Mouse (Mus musculus): ENCODE results near the gene Smpd4. TPM values are rescaled to one million over a fixed set of nuclear protein-coding genes. Genes with fewer than 3 reads are reported as not detected.
A peak's percentile ranks its signal among the peaks of the same experiment; 100 is the strongest.

Smpd4 gene
- total and polyA plus RNA-seq, 3 experiments = 51.0 to 609 (median 94.3) TPM

- TF ChIP-seq USF2 (IDR thresholded peaks at IDR 0.05; ENCODE audit: borderline replicate concordance in 1 of 2, insufficient read depth in 1 of 2, low read depth in 1 of 2, low read length in 2 of 2) (no peak), E2F4 (IDR thresholded peaks at IDR 0.05; ENCODE audit: borderline replicate concordance, low read depth, low read length) (no peak), TAL1 (IDR thresholded peaks at IDR 0.05; ENCODE audit: low read length) (no peak), ETS1 (IDR thresholded peaks at IDR 0.05; ENCODE audit: low read depth, low read length) (no peak), RCOR1 (IDR thresholded peaks at IDR 0.05; ENCODE audit: low read depth, low read length) (no peak), CTCF (IDR thresholded peaks at IDR 0.05 in 2 of 3, conservative IDR thresholded peaks at IDR 0.05 in 1 of 3; ENCODE audit: control insufficient read depth in 1 of 3, insufficient read depth in 1 of 3, low read depth in 2 of 3, low read length in 3 of 3, poor library complexity in 1 of 3, severe bottlenecking in 1 of 3) (peak; percentile 15 to 29 (median 24); a peak in 4 of 6 replicates), MAZ (IDR thresholded peaks at IDR 0.05; ENCODE audit: low read depth, low read length) (no peak)
- no peak for DNase-seq (ENCODE audit: low read depth, low spot score)
- peaks cover 13 to 15% of the 10 kb centered on the region in 2 experiments for H3K36me3 ChIP-seq (ENCODE audit: control insufficient read depth in 1 of 2, insufficient read depth in 2 of 2, low read length in 2 of 2)
- no peaks in the 10 kb centered on the region for H3K79me2 ChIP-seq (ENCODE audit: control insufficient read depth, insufficient read depth, low read length, poor library complexity)
- no peaks in the 10 kb centered on the region for H3K9me3 ChIP-seq (replicated peaks; ENCODE audit: insufficient read depth, low read length)
- H3K27ac ChIP-seq (ENCODE audit: control insufficient read depth, low read depth, low read length) = peak overlapping the region; percentile 51
- no peak overlapping the region for H3K9ac ChIP-seq (ENCODE audit: control insufficient read depth, low read depth, low read length, poor library complexity, severe bottlenecking)
- H3K4me3 ChIP-seq (ENCODE audit: control insufficient read depth in 1 of 2, insufficient read depth in 1 of 2, low read depth in 2 of 2, low read length in 2 of 2) = no peak overlapping the region
- no peaks in the 10 kb centered on the region for H3K27me3 ChIP-seq (ENCODE audit: control insufficient read depth in 1 of 2, insufficient read depth in 2 of 2, low read length in 2 of 2)
- peaks cover 7 to 17% of the 10 kb centered on the region in 2 experiments for H3K4me1 ChIP-seq (ENCODE audit: control insufficient read depth in 1 of 2, insufficient read depth in 2 of 2, low read length in 2 of 2)
These were observed 18.5 kb downstream of the Smpd4 start for GRCm38 (mm10) chr16:17637610-17638009.

- Histone ChIP-seq H3K9ac (ENCODE audit: control insufficient read depth, low read depth, low read length, poor library complexity, severe bottlenecking) (no peak overlapping the region), H3K4me3 (ENCODE audit: control insufficient read depth in 1 of 2, insufficient read depth in 1 of 2, low read depth in 2 of 2, low read length in 2 of 2) (no peak overlapping the region), H3K9me3 (replicated peaks; ENCODE audit: insufficient read depth, low read length) (no peaks in the 10 kb centered on the region), H3K4me1 (ENCODE audit: control insufficient read depth in 1 of 2, insufficient read depth in 2 of 2, low read length in 2 of 2) (peaks cover 7 to 17% of the 10 kb centered on the region in 2 experiments), H3K79me2 (ENCODE audit: control insufficient read depth, insufficient read depth, low read length, poor library complexity) (no peaks in the 10 kb centered on the region), H3K27me3 (ENCODE audit: control insufficient read depth in 1 of 2, insufficient read depth in 2 of 2, low read length in 2 of 2) (no peaks in the 10 kb centered on the region), H3K36me3 (ENCODE audit: control insufficient read depth in 1 of 2, insufficient read depth in 2 of 2, low read length in 2 of 2) (peaks cover 13 to 15% of the 10 kb centered on the region in 2 experiments), H3K27ac (ENCODE audit: control insufficient read depth, low read depth, low read length) (peak overlapping the region; percentile 51)
- DNase-seq (ENCODE audit: low read depth, low spot score) = peak; percentile 88
- TF ChIP-seq HCFC1 (IDR thresholded peaks at IDR 0.05; ENCODE audit: low read depth, low read length) (no peak), RAD21 (IDR thresholded peaks at IDR 0.05; ENCODE audit: low read depth, low read length) (no peak), USF1 (IDR thresholded peaks at IDR 0.05; ENCODE audit: low read depth, low read length) (peak; percentile 63), SIN3A (IDR thresholded peaks at IDR 0.05; ENCODE audit: low read length) (peak; percentile 77), NRF1 (IDR thresholded peaks at IDR 0.05; ENCODE audit: insufficient read depth, low read depth, low read length, poor library complexity, severe bottlenecking) (no peak), USF2 (IDR thresholded peaks at IDR 0.05; ENCODE audit: borderline replicate concordance in 1 of 2, insufficient read depth in 1 of 2, low read depth in 1 of 2, low read length in 2 of 2) (no peak), EP300 (IDR thresholded peaks at IDR 0.05; ENCODE audit: low read depth in 1 of 2, low read length in 2 of 2) (peak; percentile 69 to 86; a peak in 3 of 4 replicates), ETS1 (IDR thresholded peaks at IDR 0.05; ENCODE audit: low read depth, low read length) (peak; percentile 80), KAT2A (conservative IDR thresholded peaks at IDR 0.05; ENCODE audit: low read depth, low read length) (no peak), ELF1 (IDR thresholded peaks at IDR 0.05; ENCODE audit: low read depth, low read length) (no peak), POLR2AphosphoS5 (IDR thresholded peaks at IDR 0.05; ENCODE audit: borderline replicate concordance, low read depth, low read length) (no peak), BHLHE40 (IDR thresholded peaks at IDR 0.05; ENCODE audit: borderline replicate concordance, low read depth, low read length) (peak; percentile 93), MAFK (IDR thresholded peaks at IDR 0.05; ENCODE audit: borderline replicate concordance, low read depth, low read length) (no peak), TBP (IDR thresholded peaks at IDR 0.05; ENCODE audit: low read depth, low read length) (no peak), MEF2A (IDR thresholded peaks at IDR 0.05; ENCODE audit: extremely low read depth, insufficient replicate concordance, low read depth, low read length, poor library complexity, severe bottlenecking) (no peak), CTCF (IDR thresholded peaks at IDR 0.05 in 2 of 3, conservative IDR thresholded peaks at IDR 0.05 in 1 of 3; ENCODE audit: control insufficient read depth in 1 of 3, insufficient read depth in 1 of 3, low read depth in 2 of 3, low read length in 3 of 3, poor library complexity in 1 of 3, severe bottlenecking in 1 of 3) (0 out of 6 replicates have a peak, but pooled peaks of 1 of the 3 experiments have one; percentile 1), UBTF (IDR thresholded peaks at IDR 0.05; ENCODE audit: borderline replicate concordance, insufficient read depth, low read depth, low read length) (no peak), GATA1 (IDR thresholded peaks at IDR 0.05; ENCODE audit: low read depth, low read length) (peak; percentile 70; the same call in 1 of the 2 replicates), GABPA (IDR thresholded peaks at IDR 0.05; ENCODE audit: low read depth, low read length) (no peak), TAL1 (IDR thresholded peaks at IDR 0.05; ENCODE audit: low read length) (peak; percentile 96), E2F4 (IDR thresholded peaks at IDR 0.05; ENCODE audit: borderline replicate concordance, low read depth, low read length) (no peak), MXI1 (IDR thresholded peaks at IDR 0.05; ENCODE audit: low read depth, low read length) (peak; percentile 86), MAZ (IDR thresholded peaks at IDR 0.05; ENCODE audit: low read depth, low read length) (no peak), POLR2A (IDR thresholded peaks at IDR 0.05; ENCODE audit: control insufficient read depth in 1 of 2, insufficient read depth in 1 of 2, low read depth in 1 of 2, low read length in 2 of 2, poor library complexity in 1 of 2) (no peak), ZNF384 (IDR thresholded peaks at IDR 0.05; ENCODE audit: low read depth, low read length) (no peak), SMC3 (IDR thresholded peaks at IDR 0.05; ENCODE audit: low read depth, low read length) (no peak), CHD1 (IDR thresholded peaks at IDR 0.05; ENCODE audit: low read depth, low read length) (no peak)
These were observed 19.0 kb downstream of the Smpd4 start for GRCm38 (mm10) chr16:17638036-17638628.

Data from MEL (cell line).